Mouse (Mus musculus) mesoderm, embryonic 11.5 days (tissue): ENCODE data around the gene Cd164.

Experiments used
- DNase-seq: peaks from one replicate; pipeline ENCODE4 v3.0.0-alpha.2; 2012; ENCODE audit warnings: low read depth, low spot score

Cd164 gene

GRCm38 (mm10) chr10:41518981-41519618, at the start of gene Cd164:
Cd164 (plus strand) TSS chr10:41519414.
- peak; percentile 97 for DNase-seq

GRCm38 (mm10) chr10:41470693-41471092, 48.5 kb upstream of the Cd164 start:
- DNase-seq, result no peak

- no peak for DNase-seq
Measured at GRCm38 (mm10) chr10:41472534-41472933, 46.7 kb upstream of the Cd164 start.

- DNase-seq, result no peak
Measured at GRCm38 (mm10) chr10:41472962-41473481, 46.2 kb upstream of the Cd164 start.

- no peak for DNase-seq
Measured at GRCm38 (mm10) chr10:41473782-41474468, 45.3 kb upstream of the Cd164 start.

GRCm38 (mm10) chr10:41474981-41475391, 44.2 kb upstream of the Cd164 start:
- no peak for DNase-seq

GRCm38 (mm10) chr10:41476171-41477017, 42.8 kb upstream of the Cd164 start, which contains the start of gene Mical1:
Mical1 (plus strand) TSS chr10:41476314.
- DNase-seq, result peak; percentile 64

- peak; percentile 80 for DNase-seq
Measured at GRCm38 (mm10) chr10:41477018-41477277, 42.3 kb upstream of the Cd164 start.

- DNase-seq, result peak; percentile 76
Measured at GRCm38 (mm10) chr10:41477278-41478181, 41.7 kb upstream of the Cd164 start.

- DNase-seq, result no peak
Measured at GRCm38 (mm10) chr10:41479961-41480360, 39.3 kb upstream of the Cd164 start.

- no peak for DNase-seq
Measured at GRCm38 (mm10) chr10:41480938-41481880, 38.0 kb upstream of the Cd164 start.

GRCm38 (mm10) chr10:41482446-41482845, 36.8 kb upstream of the Cd164 start:
- DNase-seq, result no peak

GRCm38 (mm10) chr10:41485778-41486177, 33.4 kb upstream of the Cd164 start:
- no peak for DNase-seq

- DNase-seq, result no peak
Measured at GRCm38 (mm10) chr10:41486506-41487170, 32.6 kb upstream of the Cd164 start.

GRCm38 (mm10) chr10:41488877-41489276, 30.3 kb upstream of the Cd164 start:
- no peak for DNase-seq

- DNase-seq, result no peak
Measured at GRCm38 (mm10) chr10:41489294-41489693, 29.9 kb upstream of the Cd164 start.

- peak; percentile 97 for DNase-seq
Measured at GRCm38 (mm10) chr10:41489708-41490517, 29.3 kb upstream of the Cd164 start, which contains the start of the genes Smpd2 and Ppil6. Smpd2 (minus strand) TSS chr10:41490369. Ppil6 (plus strand) TSS chr10:41490439.

- DNase-seq, result no peak
Measured at GRCm38 (mm10) chr10:41490518-41490873, 28.7 kb upstream of the Cd164 start.

GRCm38 (mm10) chr10:41491111-41491510, 28.1 kb upstream of the Cd164 start:
- DNase-seq, result no peak
